Mouse (Mus musculus): ENCODE results near the gene Ccrl2. TPM values are rescaled to one million over a fixed set of nuclear protein-coding genes. Genes with fewer than 3 reads are reported as not detected.

Gene Ccrl2
- 1 to 10 TPM; 5.4 to 6.7 TPM for total RNA-seq (2021)

DNA sequence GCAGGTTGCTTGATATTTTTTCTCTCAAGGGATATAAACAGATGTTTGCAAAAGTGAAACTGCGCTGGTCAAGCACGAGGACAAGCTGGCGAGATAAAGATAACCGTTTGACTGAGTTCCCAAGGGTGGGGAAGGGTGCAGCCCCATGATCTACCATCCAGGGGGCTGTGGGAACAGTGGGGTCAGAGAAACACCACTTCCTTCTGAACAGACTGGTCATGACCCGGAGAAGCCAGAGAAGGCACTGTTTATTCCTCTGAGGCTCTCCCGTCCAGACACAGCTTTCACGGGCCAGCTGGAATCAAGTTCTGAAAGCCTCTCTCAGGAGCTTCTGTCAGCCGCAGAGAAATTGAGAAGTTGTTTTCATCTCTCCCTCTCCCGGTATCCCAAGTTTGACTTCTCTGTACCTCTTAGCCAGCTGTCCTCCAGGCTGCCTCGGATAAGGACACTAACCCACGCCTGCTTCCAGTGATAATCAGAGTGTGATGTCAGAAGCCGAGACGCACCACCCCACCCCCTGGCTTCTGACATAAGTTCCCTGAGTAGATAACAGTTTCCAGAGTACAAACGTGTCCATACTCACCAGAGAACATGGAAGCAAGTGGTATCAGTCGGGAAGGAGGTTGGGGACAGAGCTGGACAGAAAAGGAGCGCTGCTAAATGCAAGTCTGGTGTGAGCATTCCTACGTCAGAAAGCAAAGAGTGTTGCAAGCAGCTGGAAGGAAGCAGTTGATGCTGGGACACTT lies at the start of gene Ccrl2:
TSS of gene Ccrl2 (minus strand) at position 722 of the 746 bp plus-strand sequence.
- peak; percentile 50 for DNase-seq

DNA sequence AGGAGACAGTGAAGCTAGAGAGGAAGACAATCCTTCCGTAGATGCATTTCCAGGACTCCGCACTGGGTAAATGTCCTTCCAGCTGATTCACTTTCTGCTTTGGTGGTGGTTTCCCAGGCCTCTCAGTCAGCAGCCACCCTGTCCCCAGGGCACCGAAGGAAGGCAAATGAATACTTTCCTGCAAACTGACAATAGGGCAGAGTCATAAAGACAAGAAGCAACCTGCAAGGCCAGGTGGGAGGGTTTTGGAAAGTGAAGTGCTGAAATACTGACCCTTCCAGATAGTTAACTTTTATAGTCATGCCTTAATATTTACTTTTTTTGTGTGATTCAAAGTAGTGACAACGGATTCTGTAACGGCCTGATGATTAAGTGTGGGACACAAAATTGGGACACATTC lies 46.6 kb upstream of the Ccrl2 start:
- DNase-seq = no peak

DNA sequence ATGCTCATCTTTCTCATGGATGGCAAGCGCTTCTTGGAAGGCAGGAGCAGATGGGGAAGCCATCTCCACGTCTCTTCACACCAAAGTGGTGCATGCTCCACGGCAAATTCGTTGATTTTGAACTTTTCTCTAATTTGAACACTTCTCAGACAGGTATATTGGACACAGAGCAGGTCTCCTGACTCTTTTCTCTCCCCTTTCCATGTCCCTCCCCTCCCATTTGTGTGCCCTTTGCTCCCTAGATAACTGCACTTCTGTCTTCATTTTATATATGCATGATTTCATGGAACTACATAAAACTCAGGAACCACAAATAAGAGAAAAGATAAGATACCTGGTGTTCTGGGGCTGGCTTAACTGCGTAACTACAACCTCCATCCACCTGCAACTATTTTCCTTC lies 46.0 kb upstream of the Ccrl2 start:
- DNase-seq = no peak

DNA sequence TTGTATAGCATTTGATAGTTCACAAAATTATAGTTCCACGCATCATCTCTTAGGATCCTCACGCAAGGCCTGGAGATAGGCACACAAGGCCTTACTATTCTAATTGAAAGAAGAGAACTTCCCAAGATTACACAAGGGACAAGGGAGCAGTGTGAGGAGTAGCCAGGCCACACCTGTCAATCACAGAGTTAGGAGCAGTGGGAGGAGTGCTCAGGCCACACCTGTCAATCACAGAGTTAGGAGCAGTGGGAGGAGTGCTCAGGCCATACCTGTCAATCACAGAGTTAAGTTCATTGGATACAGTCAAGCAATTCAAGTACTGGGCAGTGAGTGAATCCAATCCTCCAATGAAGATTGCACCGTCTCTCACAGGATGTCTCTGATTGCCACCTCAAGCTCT lies 43.1 kb upstream of the Ccrl2 start:
- DNase-seq = no peak

DNA sequence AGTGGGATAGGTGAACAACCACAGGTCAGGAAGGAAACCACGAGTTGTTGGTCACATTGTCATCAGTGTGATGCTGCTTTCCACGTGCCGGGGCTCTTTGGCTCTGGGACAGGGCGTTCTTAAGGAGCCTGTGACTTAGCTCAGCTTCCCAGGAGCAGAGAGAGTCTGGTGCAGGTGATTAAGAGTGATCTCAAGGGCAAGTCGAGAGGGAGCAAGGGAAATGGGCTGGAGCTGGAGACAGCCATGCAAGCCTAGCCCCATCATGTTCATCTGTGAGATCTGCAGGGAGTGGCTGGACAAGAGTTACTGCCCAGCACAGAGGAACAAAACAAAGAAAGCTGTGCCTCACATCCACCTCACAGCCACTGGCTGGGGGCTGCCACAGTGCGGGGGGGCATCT lies 40.2 kb upstream of the Ccrl2 start:
- DNase-seq = no peak

DNA sequence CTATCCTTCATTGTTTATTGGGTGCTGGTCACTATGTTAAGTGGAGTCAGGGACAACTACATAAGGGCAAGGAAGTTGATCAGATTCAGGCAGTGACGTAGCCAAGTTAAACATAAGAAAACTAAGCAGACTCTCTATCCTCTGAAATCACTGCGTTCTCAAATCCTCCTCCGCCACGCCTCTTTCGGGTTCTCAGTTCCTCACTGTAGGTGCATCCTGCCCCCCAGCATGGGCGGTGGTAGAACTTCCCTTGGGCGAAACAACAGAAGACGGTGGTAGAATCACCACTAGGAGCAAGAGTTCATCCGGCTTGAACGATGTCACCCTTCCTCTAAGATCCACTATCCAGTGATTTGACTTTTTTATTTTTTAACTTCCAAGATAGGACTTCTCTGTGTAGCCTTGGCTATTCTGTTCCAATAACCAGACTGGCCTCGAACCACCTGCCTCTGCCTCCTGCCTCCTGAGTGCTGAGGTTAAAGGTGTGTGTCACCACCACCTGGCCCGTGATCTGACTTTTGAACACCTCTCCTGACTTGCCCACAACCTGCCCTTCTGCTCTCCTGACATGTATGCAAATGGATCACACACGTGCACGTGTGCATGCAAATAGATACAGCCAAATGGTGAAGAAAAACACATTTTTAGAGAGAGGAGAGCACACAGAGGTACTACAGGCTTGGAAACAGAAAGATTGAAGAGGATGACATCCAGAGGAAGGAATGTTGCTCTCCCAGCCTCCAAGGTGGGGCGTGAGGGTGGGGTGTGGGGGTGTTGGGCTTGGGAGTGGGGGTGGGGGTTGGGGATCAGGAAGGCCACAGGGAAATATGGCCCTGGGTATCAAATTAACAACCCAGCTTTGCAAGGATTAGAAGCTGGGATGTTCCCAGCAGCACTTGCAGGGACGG lies 39.4 kb upstream of the Ccrl2 start:
- no peak for DNase-seq

DNA sequence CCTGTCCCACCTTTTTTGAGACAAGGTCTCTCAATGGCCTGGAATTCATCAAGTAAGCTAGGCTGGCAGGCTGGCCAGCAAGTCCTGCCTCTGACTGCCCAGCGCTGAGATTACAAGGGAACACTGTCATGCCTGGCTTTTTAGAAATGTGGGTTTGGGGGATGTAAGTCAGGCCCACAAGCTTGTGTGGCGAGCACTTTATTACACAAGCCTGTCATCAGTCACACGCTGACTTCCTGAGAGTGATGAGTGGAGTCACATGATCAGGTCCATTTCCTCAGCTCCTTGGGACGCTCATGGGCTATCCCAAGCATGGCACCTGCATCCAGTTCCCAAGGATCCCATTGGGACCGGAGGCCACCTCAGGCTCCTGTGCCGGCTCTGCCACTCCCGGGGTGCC lies 38.4 kb upstream of the Ccrl2 start:
- DNase-seq = no peak

DNA sequence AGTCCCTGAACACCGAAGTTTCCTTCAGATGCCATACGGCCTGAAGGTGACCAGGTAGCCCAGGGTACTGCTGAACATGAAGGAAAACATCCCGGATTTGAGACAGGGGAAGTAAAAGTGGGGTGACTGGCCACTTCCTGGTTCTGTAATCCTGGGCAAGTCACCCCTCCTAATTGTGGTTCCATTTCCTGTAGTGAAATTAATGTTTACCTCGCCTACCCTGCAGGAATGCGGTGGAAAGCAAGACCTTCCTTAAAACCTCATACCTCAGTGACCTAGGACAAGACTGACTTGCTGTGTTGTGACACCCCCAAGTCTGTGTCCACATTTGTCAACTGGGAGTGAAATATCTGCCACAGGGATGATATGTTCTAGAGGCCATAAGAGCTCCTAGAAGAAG lies 37.3 kb upstream of the Ccrl2 start:
- no peak for DNase-seq

DNA sequence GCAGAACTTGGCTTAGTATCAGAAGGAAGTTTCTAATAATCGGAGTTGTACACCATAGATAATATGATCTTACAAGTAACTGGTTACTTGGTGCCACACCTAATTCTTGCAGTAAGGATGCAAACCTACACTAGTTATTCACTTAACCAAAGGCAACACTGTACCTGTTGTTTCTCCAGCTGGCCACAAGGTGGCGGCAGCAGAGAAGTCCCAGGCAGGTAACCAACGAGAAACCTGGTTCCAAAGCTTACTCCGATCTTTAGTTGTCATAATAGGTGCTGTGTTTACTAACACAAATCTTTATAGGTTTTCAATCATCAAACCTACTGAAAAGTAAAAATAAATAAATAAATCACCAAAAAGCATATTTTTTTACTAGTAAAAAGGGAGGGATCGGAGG lies 35.8 kb upstream of the Ccrl2 start:
- peak; percentile 74 for DNase-seq

DNA sequence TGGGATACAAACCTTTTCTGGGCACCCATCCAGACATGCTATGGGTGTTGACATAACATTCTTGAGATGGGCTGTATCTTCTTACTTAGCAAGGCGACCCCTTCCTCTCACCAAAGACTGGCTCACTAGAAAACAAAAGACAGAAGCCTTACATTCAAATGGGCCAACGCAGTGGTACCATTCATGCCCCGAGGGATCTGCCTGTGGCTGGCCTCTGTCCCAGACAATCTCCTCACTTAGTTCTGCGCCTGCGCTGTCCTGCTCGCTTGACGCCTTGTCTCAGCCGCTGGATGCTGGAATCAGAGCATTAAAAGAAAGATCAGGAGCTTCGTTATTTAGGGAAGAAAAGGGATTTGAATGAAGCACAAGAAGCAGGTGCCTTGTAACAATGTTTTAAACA lies 35.3 kb upstream of the Ccrl2 start:
- DNase-seq = peak; percentile 81

DNA sequence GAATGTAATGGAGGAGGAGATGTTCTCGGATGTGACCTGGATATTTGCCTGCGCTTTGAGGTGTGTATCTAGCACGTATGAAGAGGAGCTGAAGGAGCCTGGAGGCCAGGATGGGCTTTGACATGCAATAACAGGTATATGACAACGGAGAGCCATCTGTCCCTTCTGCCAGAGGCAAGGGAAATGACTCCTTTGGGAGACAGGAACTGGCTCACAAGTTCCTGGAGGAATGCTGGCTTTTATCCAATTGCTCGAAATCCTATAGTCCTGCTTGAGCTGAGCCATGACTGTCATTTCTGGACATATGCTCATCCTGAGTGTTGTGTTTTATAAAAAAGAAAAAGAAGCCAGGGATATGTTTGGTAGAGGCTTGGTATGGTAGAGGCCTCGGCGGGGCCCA lies 31.6 kb upstream of the Ccrl2 start:
- no peak for DNase-seq

DNA sequence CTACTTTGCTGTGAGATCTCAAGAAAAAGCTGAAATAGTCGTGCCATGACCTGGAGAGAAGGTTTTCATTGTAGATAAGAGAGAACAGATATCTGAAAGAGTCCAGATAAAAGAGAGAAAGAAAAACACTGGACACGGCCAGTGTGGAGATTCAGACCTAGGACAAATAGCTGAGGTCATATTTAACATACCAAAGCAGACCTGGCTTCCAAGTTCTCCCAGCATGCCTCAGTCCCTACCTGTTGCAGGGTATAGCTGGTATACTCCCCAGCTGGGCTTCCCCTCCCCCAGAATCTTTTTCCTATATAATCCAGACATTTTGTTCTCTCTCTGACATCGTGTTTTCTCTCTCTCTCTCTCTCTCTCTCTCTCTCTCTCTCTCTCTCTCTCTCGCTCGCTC lies 30.6 kb upstream of the Ccrl2 start:
- no peak for DNase-seq

DNA sequence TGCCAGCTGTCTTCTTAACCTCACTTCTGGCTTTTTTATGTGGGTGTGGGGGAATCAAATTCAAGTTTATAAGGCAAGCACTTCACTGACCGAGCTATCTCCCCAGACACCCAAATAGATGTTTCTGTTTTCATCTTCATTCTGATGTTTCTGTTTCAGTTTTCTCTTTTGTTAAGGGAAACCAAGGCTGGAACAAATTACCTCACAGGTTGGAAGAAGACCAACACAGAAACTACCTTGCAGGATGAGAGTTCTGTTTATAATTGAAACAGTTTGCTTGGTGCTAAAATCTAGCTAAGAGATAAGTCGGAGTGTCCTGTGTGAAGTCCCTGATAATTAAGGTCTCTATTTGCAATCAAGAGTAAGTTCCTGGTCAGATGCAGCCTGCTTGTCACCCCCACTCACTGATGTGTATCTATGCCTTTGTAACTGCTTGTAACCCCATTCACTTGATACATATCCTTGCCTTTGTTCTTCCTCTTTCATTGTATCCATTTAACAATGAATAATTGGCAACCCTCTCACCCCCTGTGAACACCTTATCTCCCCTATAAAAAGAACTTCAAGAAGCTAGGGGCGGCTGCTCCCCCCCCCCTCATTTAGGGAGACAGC lies 29.8 kb upstream of the Ccrl2 start:
- no peak for DNase-seq

DNA sequence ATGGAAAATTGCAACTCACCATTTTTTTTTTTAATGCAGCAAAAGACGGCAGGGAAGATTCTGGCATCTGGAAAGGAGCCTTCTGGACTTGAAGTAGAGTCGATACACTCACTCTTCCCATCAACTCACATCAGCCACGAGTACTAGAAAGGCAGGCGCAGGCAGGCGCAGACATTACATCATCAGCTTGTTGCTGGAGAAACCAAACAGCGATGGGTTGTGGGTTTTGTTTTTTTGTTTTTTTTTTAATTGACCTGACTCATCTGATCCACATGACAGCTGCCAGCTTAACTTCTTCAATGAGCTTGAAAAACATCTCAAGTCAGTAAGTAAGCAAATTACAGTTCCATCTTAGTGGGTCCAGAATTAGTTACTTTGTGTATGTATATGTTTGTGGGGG lies 28.8 kb upstream of the Ccrl2 start:
- no peak for DNase-seq

DNA sequence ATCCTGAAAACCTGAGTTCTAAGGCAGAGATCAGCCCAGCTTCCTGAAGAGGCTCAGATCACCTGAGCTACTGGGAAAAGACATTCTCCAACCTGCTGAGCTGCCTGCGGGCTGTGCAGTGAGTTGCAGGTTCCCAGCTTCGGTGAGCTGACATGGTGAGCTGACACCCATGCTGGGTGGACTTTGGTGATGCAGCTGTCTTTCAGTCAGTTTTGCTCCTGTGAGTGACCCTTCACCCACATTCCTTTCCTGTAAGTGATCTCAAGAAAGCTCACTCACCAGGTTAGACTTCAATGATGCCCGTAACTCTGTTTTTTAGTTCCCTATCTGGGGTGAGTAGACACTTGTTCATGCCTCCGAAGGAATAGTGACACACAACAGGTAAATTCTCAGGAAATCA lies 28.0 kb upstream of the Ccrl2 start:
- DNase-seq = no peak

DNA sequence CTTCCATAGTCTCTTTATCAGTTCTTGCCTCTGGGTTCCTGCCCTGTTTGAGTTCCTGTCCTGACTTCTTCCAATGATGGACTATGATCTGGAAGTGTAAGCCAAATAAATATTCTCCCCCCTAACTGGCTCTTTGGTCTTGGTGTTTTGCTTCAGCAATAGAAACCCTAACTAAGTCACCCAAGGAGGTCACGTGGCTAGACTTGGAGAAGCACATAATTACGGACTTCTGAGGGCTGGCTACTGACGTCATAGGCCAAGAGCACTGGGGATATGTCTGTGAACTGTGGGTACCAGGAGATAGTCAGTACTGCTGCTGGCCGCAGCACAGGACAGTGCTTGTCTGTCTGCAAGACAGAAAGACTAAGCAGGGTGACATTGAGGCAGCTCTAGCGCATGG lies 24.4 kb upstream of the Ccrl2 start:
- no peak for DNase-seq

DNA sequence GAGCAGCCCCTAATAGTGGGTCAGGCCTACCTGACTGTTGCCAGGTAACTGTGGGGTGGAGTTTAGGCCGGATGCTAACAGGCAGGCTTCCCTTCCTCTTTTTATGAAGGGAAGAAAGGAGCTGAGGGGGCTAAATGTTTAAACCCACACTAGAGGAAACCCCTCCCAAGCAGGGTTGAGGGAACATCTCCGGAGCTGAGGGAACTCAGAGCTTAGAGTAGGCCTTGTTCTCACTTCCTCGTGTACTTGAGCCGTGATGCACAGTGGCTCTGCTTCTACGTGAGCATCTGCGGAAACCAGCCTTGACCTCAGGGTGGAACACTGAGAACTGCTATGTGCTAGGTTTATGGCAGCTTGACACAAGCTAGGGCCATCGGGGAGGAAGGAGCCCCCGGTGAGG lies 23.5 kb upstream of the Ccrl2 start:
- DNase-seq = no peak

DNA sequence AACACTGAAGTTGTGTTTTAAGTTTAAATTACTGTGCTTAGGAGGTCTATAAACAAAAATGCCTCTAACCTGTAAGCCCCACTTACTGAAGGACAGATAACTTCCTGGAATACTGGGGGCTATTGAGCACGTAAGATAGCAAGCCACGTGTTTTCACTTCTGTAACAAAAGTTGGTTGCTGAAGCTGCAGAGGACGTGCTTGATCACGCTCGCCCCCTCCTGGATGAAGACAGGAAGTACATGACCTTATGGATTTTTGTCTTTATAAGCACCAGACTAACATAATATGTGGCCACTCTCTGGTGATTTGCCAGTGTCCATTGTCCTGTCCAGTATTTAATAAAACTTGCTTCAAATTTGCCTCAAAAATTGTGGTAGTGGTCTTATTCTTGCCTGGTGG lies 20.4 kb upstream of the Ccrl2 start:
- DNase-seq = no peak

DNA sequence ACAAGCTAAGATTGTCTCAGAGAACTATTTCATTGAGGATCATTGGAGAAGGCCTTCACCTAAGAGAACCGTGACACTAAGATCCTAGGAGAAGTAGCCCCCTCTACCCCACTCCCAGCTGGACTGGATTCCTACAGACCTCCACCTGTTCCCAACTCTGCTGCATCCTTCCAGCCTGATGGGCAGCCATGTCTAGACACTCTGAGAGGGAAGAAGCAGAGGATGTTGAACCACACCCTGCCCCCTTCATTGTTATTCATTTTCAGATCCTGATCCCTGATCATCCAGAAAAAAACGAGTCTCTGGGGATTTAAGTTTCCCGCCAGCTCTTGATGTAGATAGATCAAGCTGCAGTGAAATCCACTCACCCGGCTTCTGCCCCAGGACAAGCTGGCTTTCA lies 15.7 kb upstream of the Ccrl2 start:
- no peak for DNase-seq

DNA sequence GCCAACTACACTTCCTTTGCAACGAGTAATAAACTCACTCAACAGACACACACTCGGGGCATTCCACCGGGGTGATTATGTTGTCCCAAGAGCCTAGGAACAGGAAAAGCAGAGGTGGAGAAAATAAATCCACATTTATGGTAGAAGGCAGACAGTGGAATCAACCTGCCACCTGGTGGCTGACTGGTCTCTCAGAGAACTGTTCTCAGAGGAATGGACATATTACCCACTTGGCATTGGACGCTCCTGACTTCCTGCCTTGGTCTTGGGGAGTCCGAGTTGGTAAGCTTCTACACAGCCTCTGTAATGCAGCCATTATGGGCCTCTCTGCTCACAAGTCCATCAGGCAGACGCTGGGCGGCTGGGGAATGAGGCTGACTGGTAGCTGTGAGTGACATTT lies 14.9 kb upstream of the Ccrl2 start:
- peak; percentile 63 for DNase-seq

DNA sequence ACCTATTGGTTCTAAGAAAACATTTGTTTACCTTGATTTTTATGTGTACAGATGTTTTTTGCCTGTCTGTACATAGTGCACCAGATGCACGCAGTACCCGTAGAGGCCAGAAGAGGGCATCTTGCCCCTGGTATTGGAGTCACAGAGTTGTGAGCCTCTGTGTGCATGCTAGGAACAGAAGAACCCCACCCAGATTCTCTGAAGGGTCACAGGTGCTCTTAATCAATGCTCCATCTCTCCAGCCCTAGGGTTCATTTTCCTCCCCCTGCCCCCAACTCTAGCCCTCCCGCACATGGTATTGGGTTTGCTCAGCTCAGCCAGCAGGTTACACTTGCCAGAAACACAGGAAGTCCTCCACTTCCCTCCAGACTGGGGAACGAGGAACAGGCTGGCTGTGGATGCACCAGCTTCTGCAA lies 13.2 kb upstream of the Ccrl2 start:
- peak; percentile 74 for DNase-seq

DNA sequence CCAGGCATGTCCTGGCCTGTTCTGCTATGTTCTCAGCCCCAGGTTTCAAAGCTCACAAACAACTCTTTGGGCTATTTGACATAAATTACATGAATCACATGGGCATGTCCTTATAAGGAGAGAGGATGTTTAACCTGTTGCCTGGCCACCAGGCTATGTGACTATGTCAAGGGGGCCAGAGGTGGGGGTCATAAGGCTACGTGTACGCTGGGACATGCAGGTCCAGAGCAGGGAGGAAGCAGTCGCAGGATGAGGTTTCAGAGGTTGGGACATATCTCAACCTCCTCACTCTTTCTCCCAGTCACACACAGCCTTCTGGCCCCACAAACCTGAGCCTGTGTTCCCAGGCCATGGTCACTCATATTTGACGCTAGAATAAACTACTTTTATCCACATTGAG lies 9.7 kb upstream of the Ccrl2 start:
- no peak for DNase-seq

DNA sequence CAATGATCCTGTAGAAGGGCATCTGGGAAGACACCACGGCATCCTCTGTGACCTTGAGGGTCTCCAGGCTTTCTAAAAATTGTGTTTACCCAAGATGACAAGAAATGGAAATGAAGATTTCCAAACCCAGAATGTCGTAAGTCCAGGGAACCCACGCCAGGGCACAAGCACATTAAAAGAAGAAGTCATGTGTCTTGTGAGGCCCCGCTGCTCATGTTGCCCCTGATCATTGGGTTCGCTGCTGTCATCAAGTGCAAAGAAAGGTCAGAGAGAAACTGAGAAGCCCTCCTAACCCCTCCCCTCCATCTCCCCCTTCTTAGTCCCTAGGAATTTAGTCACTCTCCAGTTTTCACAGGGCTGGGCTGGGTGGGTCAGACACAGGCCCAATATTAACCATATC lies 5.5 kb upstream of the Ccrl2 start:
- DNase-seq = no peak
